ENCODE assay signal across 24 mouse cellular contexts in genomic region chr8:109632498-109632897, GRCm38 (mm10). TPM values are rescaled to one million over a fixed set of nuclear protein-coding genes. Genes with fewer than 3 reads are reported as not detected.
"Had no signal": no experiment of that assay in that cellular context is flagged by ENCODE, and none has a peak within 500 bp of the region (broad histone marks: within the 10 kb centered on the region; RNA-seq: fewer than 3 reads in every experiment).

No protein-coding gene starts in this region.

- H3K4me3 ChIP-seq: limb, embryonic 10.5 days; limb, embryonic 13.5 days; liver, embryonic 12.5 days; liver, embryonic 15.5 days; lung, embryonic 15.5 days; megakaryocyte, embryonic 14.5 days; midbrain, embryonic 12.5 days; myocyte; neural tube, embryonic 13.5 days; stomach, embryonic 15.5 days had no signal

- ATAC-seq: intestine, postnatal 0 days; liver, embryonic 12.5 days had no signal

- H3K9me3 ChIP-seq: limb, embryonic 10.5 days; limb, embryonic 13.5 days; liver, embryonic 12.5 days; liver, embryonic 15.5 days; lung, embryonic 15.5 days; megakaryocyte, embryonic 14.5 days; midbrain, embryonic 12.5 days; neural tube, embryonic 13.5 days; stomach, embryonic 15.5 days had no signal

- H3K4me2 ChIP-seq: limb, embryonic 13.5 days; liver, embryonic 12.5 days; liver, embryonic 15.5 days; lung, embryonic 15.5 days; midbrain, embryonic 12.5 days; neural tube, embryonic 13.5 days; stomach, embryonic 15.5 days had no signal

- H3K36me3 ChIP-seq: limb, embryonic 10.5 days; limb, embryonic 13.5 days; liver, embryonic 12.5 days; liver, embryonic 15.5 days; lung, embryonic 15.5 days; midbrain, embryonic 12.5 days; neural tube, embryonic 13.5 days; stomach, embryonic 15.5 days had no signal

- H3K27ac ChIP-seq: kidney, postnatal 0 days; limb, embryonic 10.5 days; limb, embryonic 13.5 days; liver, embryonic 12.5 days; liver, embryonic 15.5 days; lung, embryonic 15.5 days; midbrain, embryonic 12.5 days; neural tube, embryonic 13.5 days; stomach, embryonic 15.5 days had no signal

- H3K27me3 ChIP-seq: limb, embryonic 13.5 days; liver, embryonic 12.5 days; liver, embryonic 15.5 days; lung, embryonic 15.5 days; megakaryocyte, embryonic 14.5 days; midbrain, embryonic 12.5 days; neural tube, embryonic 13.5 days; stomach, embryonic 15.5 days had no signal

- H3K4me1 ChIP-seq: limb, embryonic 10.5 days; limb, embryonic 13.5 days; liver, embryonic 12.5 days; liver, embryonic 15.5 days; lung, embryonic 15.5 days; midbrain, embryonic 12.5 days; neural tube, embryonic 13.5 days; stomach, embryonic 15.5 days had no signal

- H3K9ac ChIP-seq: limb, embryonic 13.5 days; liver, embryonic 12.5 days; liver, embryonic 15.5 days; lung, embryonic 15.5 days; midbrain, embryonic 12.5 days; neural tube, embryonic 13.5 days; stomach, embryonic 15.5 days had no signal

- DNase-seq: kidney, adult 2 months; kidney, postnatal 25 days; liver; lung, adult 18-20 months; lung, postnatal 10 days; lung, postnatal 36 days; right cerebral cortex, postnatal 25 days; spleen, adult 18-20 months; thymus, adult 18-20 months; thymus, postnatal 36 days had no signal

RNA-seq across cellular contexts. Expression of gene Pkd1l3, which starts 18.2 kb away (rescaled TPM):
- total RNA-seq: monocyte, adult 5-6 weeks had no signal
- polyA plus RNA-seq: intestine, postnatal 0 days; kidney, postnatal 0 days; neural tube, embryonic 13.5 days had no signal

RNA-seq across cellular contexts. Expression of gene Hp, which starts 53.5 kb away (rescaled TPM):
- total RNA-seq: layer of hippocampus, postnatal 14 days had no signal
- polyA plus RNA-seq: myocyte had no signal
